Mouse (Mus musculus): ENCODE measurements around the gene Mblac2. TPM values are rescaled to one million over a fixed set of nuclear protein-coding genes. Genes with fewer than 3 reads are reported as not detected.

Gene Mblac2
- total RNA-seq, 2 experiments from 2014 or later, result 2.5 to 3.1 TPM

DNA sequence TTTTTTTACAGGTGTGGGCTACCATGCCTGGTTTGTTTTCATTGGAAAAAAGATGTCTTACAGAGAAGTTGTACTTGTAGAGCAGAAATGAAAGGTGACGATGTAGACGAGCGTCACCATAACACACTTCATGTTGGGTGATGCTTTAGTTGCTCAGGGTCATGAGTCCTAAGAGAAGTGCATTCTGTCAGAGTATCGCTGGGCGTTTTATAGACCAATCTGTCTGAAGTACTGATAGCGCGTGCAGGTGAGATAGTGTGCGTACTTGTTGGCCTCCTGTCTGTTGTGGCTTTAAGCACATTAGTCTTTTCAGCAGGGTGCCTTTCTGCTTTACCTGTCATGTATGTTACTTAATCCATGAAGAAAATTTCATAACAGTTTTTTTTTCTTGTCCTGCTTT is 79.0 kb downstream of the Mblac2 start:
- intact Hi-C loops (cut with DNase I), result no loop called here
- no peak for DNase-seq (ENCODE audit: low spot score)

DNA sequence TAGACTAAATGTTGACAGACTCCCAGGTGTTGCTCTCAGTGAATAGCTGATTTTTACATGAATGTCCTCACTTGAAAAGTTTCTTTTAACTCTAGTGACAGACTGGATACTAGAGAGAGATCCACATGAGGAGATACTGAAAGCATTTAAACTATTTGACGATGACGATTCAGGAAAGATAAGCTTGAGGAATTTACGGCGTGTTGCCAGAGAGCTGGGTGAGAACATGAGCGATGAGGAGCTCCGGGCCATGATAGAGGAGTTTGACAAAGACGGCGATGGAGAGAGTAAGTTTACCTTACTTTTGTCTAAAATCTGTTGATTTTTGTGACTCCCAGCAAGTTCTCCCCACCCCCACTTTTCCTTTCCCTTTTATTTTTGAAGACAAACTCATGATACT is 80.7 kb downstream of the Mblac2 start:
- DNase-seq (ENCODE audit: low spot score), result no peak
- intact Hi-C loops (cut with DNase I), result no loop called here

- intact Hi-C loops (cut with DNase I), result no loop called here
- no peak for DNase-seq (ENCODE audit: low spot score)
Measured at GRCm38 (mm10) chr13:81793850-81794249, 82.7 kb downstream of the Mblac2 start.

- intact Hi-C loops (cut with DNase I), result loop anchor here (10.0 kb wide), 1 partner anchor 134 kb away; no protein-coding TSS in a partner anchor
- DNase-seq (ENCODE audit: low spot score), result no peak
Measured at GRCm38 (mm10) chr13:81801121-81801520, 90.0 kb downstream of the Mblac2 start.

Other genes starting within 250 kb of the Mblac2 start
- under 1 TPM; 0.13 to 0.17 TPM for gene Adgrv1, start 78.2 kb upstream of the Mblac2 start, total RNA-seq (2021)
- gene Lysmd3, start 53.7 kb upstream of the Mblac2 start, total RNA-seq (2021), result 10 to 100 TPM; 17.4 to 17.9 TPM
- 1 to 10 TPM; 1.9 to 2.5 TPM for gene Polr3g, start 328 bp upstream of the Mblac2 start, total RNA-seq (2021)
- gene Cetn3, start 71.7 kb downstream of the Mblac2 start, total RNA-seq (2021), result 10 to 100 TPM; 59.1 TPM

Measured in heart, postnatal 25 days (tissue).